Mouse (Mus musculus) kidney, adult 2 months (tissue): ENCODE results near the gene Atoh8. TPM values are rescaled to one million over a fixed set of nuclear protein-coding genes. Genes with fewer than 3 reads are reported as not detected.

Source experiments
- DNase-seq: peaks from one replicate; pipeline ENCODE4 v3.0.0; 2021
- H3K27ac ChIP-seq: fragments of 200-500 bp; 2 replicates; pipeline ENCODE4 v1.5.1; 2012; ENCODE audit warnings: low read depth, low read length, control low read depth, inconsistent platforms; ENCODE audit not compliant: insufficient read depth
- H3K27me3 ChIP-seq: fragments of 200-500 bp; replicated peaks from 2 replicates; pipeline ENCODE4 v1.6.1; 2012; ENCODE audit warnings: mild to moderate bottlenecking, moderate library complexity, low read length, inconsistent platforms; ENCODE audit not compliant: control insufficient read depth, insufficient read depth
- H3K36me3 ChIP-seq: fragments of 200-500 bp; 2 replicates; pipeline ENCODE4 v1.6.1; 2012; ENCODE audit warnings: mild to moderate bottlenecking, moderate library complexity, low read length, inconsistent platforms; ENCODE audit not compliant: control insufficient read depth, insufficient read depth
- H3K4me1 ChIP-seq: fragments of 200-500 bp; 2 replicates; pipeline ENCODE4 v1.6.1; 2011; ENCODE audit warnings: low read length; ENCODE audit not compliant: control insufficient read depth, insufficient read depth
- H3K4me3 ChIP-seq: fragments of 200-500 bp; 2 replicates; pipeline ENCODE4 v1.5.1; 2011; ENCODE audit warnings: mild to moderate bottlenecking, low read depth, low read length, control low read depth; ENCODE audit not compliant: insufficient read depth
- CTCF ChIP-seq: fragments of 200-500 bp; conservative IDR thresholded peaks from 2 replicates; pipeline ENCODE4 v1.5.1; 2011; ENCODE audit warnings: low read depth, mild to moderate bottlenecking, control low read depth, low read length, moderate library complexity, mixed read lengths; ENCODE audit not compliant: insufficient read depth, insufficient read length
- POLR2A ChIP-seq: fragments of 200-500 bp; IDR thresholded peaks from one replicate; pipeline ENCODE4 v1.6.1; 2011; ENCODE audit warnings: low read depth, low read length, control low read depth
- WGBS: fragments of 180-500 bp; shearing (Covaris S2); methylation state at CpG from one replicate; pipeline ENCODE4 v1.1.7; 2018; 5-methylcytosine and 5-hydroxymethylcytosine counted together
- polyA plus RNA-seq: library from polyadenylated mRNA; depleted of rRNA; stranded (reverse); fragments of >200 nt; gene quantifications from 2 replicates; pipeline ENCODE4 v1.2.3, GENCODE M21; 2012

The Atoh8 gene
- polyA plus RNA-seq, 1 experiment, result 7.7 TPM

DNA sequence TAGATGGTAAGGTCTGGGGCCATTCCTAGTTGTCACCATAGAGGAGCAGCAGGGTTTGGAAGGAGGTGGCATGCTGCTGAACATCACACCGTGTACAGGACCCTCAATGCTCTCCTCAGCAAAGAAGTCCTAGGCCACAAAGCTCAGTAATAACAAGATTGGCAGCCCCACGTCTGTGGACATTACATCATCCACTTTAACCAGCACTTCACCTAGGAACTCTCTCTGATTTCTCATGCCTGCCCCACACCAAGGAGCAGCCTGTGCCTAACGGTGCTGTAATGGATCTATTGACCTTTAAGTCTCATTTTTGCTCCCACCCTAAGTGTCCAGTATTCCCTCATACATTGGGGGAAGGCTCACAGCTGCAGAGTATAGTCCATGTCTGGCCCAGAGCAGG, 9.7 kb downstream of the Atoh8 start:
- Histone ChIP-seq H3K4me3 (no peak overlapping the region), H3K27me3 (no peaks in the 10 kb centered on the region), H3K4me1 (no peaks in the 10 kb centered on the region), H3K27ac (no peak overlapping the region), H3K36me3 (no peaks in the 10 kb centered on the region)
- WGBS, result 74% methylated on average over 3 of the region's 3 CpGs
- no peak for TF ChIP-seq CTCF
- no peak for TF ChIP-seq POLR2A
- DNase-seq, result no peak

DNA sequence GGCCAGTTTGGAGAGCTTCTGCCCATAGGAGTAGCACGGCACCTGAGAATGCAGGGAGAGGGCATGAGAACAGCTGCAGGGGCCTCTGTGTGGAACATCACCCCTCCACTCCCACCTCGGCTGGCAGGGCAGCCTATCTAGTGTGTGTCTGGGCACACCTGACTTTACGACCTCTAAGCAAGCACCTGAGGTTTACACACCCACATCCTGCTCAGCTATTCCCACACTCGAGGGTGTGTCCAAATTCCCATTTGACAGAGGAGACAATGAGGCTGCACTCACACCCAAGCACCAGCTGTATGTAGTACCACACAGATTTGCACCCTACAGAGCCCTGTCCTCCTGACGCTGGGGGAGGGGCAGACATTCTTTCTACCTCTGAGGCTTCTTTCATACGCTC, 11.5 kb downstream of the Atoh8 start:
- H3K27me3 ChIP-seq, result no peaks in the 10 kb centered on the region
- TF ChIP-seq POLR2A (no peak), CTCF (no peak)
- no peak overlapping the region for H3K27ac ChIP-seq
- no peaks in the 10 kb centered on the region for H3K4me1 ChIP-seq
- no peak overlapping the region for H3K4me3 ChIP-seq
- no peaks in the 10 kb centered on the region for H3K36me3 ChIP-seq
- DNase-seq, result no peak
- 63% methylated on average over 6 of the region's 6 CpGs for WGBS

DNA sequence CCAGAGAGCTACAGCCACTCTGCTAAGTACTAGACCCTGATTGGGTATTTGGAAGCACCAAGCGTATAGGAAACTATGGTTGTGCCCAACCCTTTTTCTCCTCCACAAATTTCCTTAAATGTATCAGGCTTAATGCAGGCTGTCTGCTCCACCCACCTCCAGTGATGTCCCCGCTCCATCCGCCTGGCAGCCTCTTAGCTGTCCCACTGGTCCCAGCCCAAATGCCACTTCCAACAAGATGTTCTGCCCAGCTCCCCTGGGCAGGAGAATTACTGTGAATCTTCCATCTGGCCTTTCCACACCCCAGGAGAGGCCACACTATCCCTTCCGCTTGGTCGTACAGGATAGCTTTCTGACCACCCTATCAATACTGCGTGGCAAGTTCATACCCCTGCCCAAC, 12.5 kb downstream of the Atoh8 start:
- Histone ChIP-seq H3K27ac (no peak overlapping the region), H3K36me3 (no peaks in the 10 kb centered on the region), H3K4me1 (0 out of 2 replicates have a peak, but pooled peaks cover 3% of the 10 kb centered on the region), H3K4me3 (no peak overlapping the region), H3K27me3 (no peaks in the 10 kb centered on the region)
- TF ChIP-seq CTCF (no peak), POLR2A (no peak)
- no peak for DNase-seq
- WGBS, result 94% methylated on average over 6 of the region's 6 CpGs

DNA sequence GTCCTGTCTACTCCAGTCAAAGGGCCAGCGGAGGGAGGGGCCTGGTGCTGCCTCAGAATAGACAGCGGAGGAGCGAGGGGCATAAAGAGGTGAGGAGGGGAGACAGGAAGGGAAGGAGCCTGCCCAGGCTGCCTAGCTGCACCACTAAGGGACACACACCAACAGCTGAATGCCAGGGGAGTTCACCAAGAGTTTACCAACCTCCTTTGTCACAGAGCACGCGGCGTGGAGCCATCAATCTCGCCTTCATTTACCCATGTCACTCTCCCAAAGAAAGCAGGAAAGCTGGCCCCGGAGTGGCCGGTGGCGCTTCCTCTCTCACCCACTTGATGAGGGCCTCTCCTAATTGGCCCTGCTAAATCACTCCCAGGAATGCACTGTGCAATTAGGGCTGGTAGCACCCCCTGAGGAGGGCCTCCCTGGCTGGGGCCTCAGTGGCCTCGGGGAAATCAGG, 13.1 kb downstream of the Atoh8 start:
- Histone ChIP-seq H3K36me3 (no peaks in the 10 kb centered on the region), H3K4me1 (peaks cover 8% of the 10 kb centered on the region), H3K27me3 (no peaks in the 10 kb centered on the region), H3K4me3 (no peak overlapping the region), H3K27ac (no peak overlapping the region)
- no peak for DNase-seq
- TF ChIP-seq POLR2A (no peak), CTCF (no peak)
- WGBS, result 43% methylated on average over 11 of the region's 11 CpGs

DNA sequence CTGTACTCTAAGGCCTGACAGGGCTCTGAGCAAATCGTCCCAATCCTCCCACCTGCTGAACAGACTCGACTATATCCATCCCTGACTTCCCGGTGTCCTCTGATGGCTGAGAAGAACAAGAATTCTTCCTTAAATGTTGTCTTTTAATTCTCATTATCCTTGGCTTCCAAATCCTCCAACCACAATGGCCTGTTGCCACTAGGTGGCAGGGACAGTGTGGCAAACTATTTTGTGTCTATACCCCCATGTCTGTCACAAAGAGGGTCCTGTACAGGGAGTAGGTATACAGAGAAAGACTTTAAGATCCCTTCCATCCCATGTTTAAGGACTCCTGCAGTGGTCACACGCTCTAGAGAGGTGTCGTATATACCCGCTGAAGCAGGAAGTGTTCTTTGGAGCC, 14.1 kb downstream of the Atoh8 start:
- H3K4me1 ChIP-seq, result peaks cover 11% of the 10 kb centered on the region
- no peak overlapping the region for H3K4me3 ChIP-seq
- WGBS, result 76% methylated on average over 6 of the region's 6 CpGs
- peak; percentile 20; the same call in 1 of the 2 replicates for TF ChIP-seq CTCF
- TF ChIP-seq POLR2A, result no peak
- DNase-seq, result no peak
- H3K27ac ChIP-seq, result no peak overlapping the region
- H3K27me3 ChIP-seq, result no peaks in the 10 kb centered on the region
- no peaks in the 10 kb centered on the region for H3K36me3 ChIP-seq

DNA sequence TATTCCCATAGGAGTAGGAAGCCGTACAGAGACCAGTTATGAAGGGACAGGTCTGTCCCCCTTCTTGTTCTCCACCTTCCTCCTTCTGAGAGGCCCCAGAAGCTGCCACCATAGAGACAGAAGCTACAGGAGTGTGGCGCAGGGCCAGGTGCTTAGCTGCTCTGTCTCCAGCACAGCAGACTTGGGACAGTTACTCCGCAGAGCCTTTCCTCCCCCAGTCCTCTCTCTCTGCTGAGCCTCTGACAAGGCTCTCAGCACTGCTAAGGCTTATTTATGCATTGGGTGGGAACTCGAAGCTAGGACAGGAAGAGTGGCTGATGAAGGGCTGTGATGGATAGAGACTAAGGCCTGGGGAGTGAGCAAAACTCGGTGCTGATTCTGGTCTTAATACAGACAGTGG, 15.8 kb downstream of the Atoh8 start:
- H3K4me1 ChIP-seq, result peaks cover 14% of the 10 kb centered on the region
- DNase-seq, result no peak
- H3K27me3 ChIP-seq, result no peaks in the 10 kb centered on the region
- WGBS, result 64% methylated on average over 5 of the region's 5 CpGs
- TF ChIP-seq POLR2A (no peak), CTCF (no peak)
- H3K36me3 ChIP-seq, result no peaks in the 10 kb centered on the region
- no peak overlapping the region for H3K4me3 ChIP-seq
- H3K27ac ChIP-seq, result no peak overlapping the region

DNA sequence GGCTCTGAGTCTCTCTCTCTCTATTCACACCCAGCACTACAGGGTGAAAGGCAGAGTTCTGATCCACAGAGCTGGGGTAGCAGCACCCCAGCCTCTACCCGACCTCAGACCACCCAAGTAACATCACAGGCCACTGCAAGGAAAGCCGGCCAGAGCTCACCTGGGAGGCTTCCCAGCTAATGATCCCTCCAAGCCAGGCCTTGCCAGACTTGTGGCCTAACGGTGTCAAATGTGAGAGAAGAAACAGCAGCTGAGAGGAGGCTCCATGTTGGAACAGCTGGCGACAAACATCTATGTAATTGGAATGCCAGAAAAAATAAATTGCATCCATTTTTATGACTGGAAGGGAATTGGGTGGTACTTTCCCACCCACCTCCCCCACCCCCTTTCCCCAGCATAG, 17.1 kb downstream of the Atoh8 start:
- no peak overlapping the region for H3K4me3 ChIP-seq
- H3K27me3 ChIP-seq, result no peaks in the 10 kb centered on the region
- peaks cover 14% of the 10 kb centered on the region for H3K4me1 ChIP-seq
- DNase-seq, result no peak
- WGBS, result 84% methylated on average over 4 of the region's 4 CpGs
- no peak overlapping the region for H3K27ac ChIP-seq
- no peaks in the 10 kb centered on the region for H3K36me3 ChIP-seq
- TF ChIP-seq POLR2A, result no peak
- TF ChIP-seq CTCF, result no peak

DNA sequence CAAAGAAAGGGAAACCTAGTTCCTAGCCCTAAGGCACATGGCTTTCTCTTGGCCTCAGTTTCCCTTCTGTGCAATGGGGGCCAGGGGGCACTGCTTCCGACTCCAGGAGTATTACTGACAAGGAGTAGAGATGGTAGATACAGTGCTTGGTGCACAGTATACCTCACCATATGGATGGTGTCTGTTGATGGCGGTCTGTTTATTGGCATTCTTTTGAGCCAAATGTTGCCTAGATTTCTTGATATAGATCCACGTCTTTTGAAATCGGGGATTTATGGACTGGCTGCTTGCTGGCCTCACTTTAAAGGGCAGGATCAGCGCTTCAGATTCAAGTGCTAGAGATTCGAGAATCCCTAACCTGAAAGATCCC, 18.0 kb downstream of the Atoh8 start:
- no peak overlapping the region for H3K4me3 ChIP-seq
- no peaks in the 10 kb centered on the region for H3K27me3 ChIP-seq
- H3K4me1 ChIP-seq, result peaks cover 14% of the 10 kb centered on the region
- TF ChIP-seq CTCF, result no peak
- no peak overlapping the region for H3K27ac ChIP-seq
- DNase-seq, result no peak
- WGBS, result 71% methylated on average over 6 of the region's 6 CpGs
- H3K36me3 ChIP-seq, result no peaks in the 10 kb centered on the region
